Mouse (Mus musculus) megakaryocyte progenitor cell, adult 5-6 weeks (primary cell): Measurements from ENCODE around the gene Igf2r. TPM values are rescaled to one million over a fixed set of nuclear protein-coding genes. Genes with fewer than 3 reads are reported as not detected.

Experiments
- ATAC-seq: replicated peaks from 2 replicates; pipeline ENCODE4 v1.8.0; 2016; ENCODE audit warnings: mild to moderate bottlenecking, moderate TSS enrichment, inconsistent platforms; ENCODE audit not compliant: poor library complexity
- total RNA-seq, 2 experiments: library from RNA; stranded (forward) in 1 of 2; stranded (reverse) in 1 of 2; fragments of 157-497, 149-512 nt in 1 of 2; fragments of 200-1000 nt in 1 of 2; gene quantifications; 2 replicates each; pipeline versions ENCODE4 v1.2.3 to v1.2.4; 2015 to 2017

Igf2r gene
- total RNA-seq, 2 experiments from 2014 or later: 2.6 to 3.0 TPM

DNA sequence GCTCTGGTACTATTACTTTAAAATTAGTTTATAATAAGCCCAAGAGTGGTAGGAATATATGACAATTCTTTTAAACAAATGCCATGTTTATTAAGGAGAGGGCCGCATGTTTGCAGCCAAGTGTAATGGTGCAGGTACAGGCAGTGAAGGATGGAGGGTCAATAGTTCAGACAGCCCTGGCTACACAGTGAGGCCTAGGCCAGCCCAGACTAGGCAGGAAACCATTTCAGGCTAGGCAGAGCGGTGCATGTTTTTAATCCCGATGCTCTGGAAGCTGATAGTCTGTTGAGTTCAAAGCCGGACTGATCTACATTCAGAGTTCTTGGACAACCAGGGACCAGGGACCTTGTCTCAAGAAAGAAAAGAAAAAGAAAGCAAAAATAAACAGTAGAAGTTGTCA is 17.8 kb downstream of the Igf2r start:
- no peak for ATAC-seq

DNA sequence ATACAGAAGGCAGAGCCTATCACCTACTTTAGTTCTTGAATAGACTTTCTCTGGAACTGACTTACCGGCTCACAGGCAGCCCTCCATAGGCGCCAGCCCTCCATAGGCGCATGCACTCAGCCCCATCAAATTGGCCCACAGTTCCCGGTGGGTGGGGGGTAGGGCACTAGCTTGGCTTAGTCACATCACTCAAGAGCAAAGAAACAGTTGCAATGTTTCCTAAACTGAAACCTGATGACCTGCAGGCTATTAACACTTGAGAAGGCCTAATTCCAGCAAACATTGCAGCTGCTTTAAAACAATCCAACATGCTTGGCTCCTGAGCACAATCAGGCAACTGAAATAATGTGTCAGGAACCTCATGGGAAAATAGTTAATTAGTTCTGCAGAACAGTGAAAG is 18.2 kb downstream of the Igf2r start:
- ATAC-seq: no peak

DNA sequence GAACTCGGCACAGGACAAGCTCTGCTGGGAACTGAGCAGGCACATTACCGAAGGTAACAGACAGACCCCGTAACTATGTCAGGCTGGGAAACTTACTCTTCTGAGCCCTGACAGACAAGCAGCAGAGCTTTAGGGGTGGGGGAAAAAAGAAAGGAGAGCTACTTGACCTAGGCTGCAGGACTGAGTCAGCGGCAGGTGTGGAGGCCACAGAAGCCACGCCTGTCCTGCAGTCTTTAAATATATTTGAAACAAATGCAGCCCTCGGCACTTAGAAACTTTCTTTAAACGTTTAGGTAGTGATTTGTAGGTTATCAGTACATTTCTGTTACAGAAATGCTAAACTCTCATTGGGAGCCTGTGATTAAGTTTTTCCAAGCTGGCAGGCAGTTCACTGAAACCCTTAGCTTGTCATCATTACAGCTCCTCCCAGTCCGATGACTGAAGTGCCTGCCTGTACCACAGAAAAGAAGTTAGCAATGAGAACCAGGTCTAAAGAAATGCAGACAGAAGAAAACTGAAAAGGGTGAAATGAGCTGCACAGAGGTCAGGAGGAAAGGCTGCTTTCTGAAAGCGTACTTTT is 18.8 kb downstream of the Igf2r start:
- ATAC-seq: no peak

DNA sequence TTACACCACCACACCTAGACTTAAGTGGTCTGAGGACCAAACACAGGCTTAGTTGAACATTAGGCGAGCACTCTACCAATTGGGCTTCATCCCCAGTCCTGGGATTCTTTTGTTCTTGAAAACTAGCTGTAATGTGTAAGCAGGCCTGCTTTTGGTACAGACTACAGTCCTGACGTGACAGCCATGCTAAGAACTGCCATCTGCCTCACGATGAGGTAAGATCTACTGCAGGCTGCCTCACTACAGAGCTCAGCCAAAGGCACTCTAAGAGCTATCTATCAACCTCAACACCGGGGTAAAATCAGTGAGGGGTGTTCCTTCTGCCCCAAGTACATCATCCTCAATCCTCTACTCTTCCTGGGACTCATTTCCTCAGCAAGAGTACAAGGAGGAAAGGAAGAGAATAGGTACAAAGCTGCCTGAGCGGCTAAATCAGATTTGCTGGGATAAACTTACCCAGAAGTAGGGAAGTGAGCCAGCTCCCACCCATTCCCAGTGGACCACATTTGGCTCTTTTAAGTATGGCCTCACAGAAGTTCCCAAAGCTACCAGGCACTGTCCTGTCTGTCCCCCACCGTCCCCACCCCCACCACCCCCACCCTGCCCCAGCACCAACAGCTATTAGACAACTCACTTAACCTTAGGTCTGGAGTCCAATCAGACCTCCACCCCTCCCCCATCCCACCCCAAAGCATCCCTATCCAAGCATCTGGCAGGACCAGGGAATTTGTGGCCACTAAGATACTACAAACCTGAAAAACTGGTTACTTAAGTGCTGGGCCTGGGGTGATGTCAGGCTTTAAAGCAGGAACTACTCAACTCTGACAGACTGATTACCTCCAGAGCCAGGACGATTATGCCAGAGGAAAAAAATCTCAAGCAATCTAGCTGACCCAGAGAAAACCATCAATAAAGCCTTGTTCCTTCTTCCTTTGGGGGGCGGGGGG is 19.8 kb downstream of the Igf2r start:
- no peak for ATAC-seq

DNA sequence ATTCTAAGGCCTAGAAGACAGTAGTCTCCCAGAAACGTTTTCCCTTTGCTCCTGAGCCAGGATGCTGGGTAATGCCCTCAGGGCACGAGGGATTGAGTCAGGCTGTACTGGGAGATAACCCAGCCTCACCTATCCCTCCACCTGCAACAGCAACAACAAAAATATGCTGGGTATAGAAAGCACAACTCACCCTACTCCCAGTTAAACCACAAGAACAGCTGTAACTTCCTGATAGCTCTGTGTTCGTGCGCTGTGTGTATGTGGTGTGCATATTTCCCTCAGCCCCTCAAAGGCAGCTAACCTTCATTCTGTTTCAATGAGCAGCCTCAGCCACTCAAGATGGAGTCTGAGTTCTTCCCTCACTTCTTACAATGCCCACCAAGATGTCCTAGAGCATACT is 23.7 kb downstream of the Igf2r start:
- ATAC-seq: peak; percentile 78

DNA sequence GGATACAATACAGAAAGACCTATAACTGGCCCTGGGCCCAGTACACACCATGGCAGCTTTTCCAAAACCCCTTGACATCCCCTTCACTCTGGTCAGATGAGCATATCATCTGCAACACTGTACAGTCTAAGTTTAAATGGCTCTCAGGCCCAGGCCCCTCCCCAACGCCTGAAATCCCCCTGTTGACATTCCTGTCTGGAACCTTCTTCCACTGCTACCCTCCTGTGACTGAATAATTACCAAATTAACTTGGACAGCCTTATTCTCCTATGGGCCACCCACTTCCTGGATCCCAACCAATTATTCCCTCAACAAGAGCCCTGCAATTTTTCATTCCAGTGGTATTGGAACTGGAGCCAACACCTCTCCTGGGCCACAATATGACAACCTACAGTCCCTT is 25.4 kb downstream of the Igf2r start:
- no peak for ATAC-seq

DNA sequence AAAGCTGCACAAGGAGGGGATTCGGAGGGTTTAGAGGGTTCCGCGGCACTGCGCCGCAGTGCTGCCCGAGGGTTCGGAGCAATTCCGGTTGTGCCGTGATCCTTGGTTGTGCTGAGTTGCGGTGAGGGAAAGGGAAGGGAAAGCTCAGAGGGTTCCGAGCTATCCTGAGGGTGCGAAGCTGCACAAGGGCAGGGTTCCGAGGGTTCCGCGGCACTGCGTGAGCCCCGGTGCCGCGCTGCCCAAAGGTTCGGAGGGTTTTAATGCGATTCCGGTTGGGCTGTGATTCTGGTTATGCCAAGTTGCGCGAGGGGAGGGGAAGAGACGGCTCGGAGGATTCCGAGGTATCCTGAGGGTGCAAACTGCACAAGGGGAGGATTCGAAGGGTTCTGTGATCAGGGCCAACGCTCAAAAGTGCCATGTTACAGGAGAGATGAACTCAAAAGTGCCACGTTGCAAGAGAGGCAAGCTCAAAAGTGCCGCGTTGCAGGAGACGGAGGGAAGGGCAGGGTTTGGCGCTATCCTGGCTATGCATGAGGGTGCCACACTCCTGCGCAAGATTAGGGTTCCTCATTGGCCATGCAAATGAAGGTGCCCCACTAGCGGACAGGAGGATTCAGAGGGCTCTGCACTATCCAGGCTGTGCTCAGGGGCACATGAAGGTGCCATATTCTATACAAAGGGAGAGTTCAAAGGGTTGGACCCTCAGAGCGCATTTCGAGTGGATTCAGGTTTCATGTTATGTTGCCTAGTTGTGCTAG is 27.1 kb downstream of the Igf2r start:
- ATAC-seq: peak; percentile 29

DNA sequence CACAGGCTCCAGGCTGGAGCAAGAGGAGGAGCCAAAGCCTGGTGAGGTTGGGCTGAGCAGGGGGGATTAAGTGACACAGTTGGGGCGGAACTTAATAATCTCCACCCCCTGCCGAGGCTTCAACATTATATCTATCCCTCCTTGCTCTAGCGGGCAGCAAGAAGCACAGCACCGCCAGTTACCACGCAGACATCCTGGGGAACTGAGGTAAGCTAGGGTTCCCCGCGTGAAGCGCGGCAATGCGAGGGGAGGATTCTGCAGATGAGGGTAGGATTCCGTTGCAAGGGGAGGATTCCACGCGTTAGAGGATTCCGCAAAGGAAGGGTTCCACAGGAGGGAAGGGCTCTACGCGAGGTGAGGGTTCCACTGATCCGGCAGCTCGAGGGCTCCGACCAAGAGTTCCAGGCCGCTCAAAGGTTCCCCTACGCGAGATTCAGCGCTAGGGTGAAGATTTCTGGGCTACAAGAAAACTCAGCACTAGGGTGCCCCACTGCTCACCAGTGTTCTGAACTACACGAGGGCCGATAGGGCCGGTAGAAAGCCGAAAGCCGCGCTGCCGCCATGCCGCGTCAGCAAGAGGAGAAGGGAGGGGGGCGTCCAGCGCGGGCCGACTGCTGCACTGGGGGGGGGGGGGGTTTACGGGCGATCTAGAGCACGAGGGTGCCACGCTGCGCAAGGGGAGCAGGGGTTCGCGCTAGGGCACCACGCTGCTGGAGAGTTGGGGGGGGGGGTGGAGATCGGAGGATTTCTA is 28.1 kb downstream of the Igf2r start:
- ATAC-seq: peak; percentile 62

DNA sequence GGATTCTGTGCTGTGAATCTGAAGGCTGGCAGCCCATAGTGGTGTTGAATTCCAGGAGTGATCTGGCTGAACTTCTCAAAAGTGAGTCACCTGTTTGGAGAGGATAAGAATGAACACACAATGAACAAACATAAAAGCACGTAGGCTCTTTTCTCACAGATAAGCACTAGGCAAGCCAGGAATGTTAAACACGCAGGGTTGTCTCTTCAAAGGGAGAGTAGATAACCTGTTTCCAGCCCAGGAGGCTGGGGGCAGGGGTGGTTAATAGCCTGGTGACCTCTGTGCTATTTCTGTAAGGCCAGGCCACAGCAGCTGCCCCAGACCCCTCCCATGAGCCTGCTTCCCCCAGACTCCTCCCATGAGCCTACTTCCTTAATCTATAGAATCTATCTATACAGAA is 29.1 kb downstream of the Igf2r start:
- ATAC-seq: peak; percentile 24

DNA sequence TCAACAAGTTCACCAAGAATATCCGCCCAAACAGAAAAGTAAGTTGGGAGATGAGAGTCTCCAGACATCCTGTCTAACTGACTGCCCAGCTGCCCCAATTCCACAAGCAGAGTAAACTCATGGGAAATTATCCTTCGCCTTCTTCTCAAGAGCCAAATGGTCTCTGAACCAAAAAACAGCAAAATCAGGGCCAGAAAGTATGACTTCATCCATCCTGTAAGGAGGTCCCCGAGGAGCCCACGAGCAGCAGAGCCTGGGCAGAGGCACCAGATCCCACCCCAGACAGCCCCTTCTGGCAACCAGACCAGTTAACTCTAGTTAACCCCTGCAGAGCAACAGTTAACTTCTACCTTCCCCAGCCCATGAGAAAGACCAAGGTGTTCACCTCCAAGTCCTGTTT is 29.9 kb downstream of the Igf2r start:
- no peak for ATAC-seq

DNA sequence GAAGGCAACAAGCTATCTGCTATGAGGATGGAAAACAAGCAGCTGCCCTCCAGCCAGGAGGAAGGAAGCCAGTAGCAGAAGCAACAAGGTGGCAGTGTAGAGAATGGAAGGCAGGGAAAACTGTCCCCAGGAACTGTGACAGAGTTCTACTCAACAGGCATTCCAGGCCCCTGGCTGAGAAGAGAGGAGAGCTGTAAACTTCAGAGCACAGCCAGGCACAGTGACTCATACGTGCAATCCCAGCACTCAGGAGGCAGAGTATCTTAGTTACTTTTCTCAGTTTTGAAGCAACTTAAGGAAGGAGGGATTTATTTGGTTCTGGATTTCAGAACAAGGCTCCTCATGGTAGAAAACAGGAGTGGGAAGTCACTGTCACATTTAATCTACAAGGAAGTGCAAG is 31.5 kb downstream of the Igf2r start:
- no peak for ATAC-seq

DNA sequence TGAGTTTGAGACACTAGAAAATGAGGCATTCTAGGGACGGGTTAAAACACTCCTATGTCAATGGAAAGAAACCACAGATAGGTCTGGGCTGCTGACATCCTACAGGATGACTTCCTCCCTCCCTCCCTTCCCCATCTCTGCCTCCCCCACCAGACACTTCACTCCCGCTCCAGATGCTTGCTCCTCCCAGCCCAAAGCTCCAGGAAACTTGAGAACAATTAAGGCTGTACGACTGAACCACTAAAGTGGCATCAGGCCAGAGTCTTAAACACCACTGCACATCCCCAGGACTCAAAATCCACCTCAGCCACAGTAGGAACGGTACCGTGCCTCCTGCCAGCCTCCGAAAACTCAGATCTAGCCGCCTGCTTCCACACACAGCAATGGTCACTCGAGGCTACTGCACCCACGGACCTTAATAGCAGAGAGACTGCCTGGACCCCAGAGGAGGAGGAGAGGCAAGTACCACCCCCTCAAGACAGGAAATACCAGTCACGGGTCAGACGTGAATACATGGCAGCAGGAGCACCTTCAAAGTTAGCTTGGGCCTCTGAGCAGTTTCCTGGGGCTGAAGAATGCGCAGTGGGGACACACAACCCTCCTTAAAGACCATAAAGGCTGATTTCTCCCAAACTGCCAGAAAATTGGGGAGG is 35.1 kb downstream of the Igf2r start:
- ATAC-seq: no peak

DNA sequence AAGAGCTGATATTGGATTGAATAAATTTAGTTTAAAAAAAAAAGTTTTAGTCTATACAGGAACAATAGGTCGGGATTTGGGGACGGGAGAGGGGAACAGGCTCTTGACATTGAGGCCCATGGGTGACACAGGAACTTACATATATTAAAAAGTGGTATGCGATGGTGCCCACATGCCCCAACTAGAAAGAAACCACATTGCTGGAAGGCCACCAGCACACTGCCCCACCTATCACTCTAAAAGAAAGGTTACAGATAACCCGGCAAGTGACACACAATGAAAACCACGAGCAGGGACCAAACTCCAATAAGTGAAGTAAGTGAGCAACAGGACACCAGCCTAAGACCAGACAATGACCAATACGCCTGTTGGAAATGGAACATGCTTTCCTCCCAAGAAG is 36.3 kb downstream of the Igf2r start:
- ATAC-seq: peak; percentile 78

DNA sequence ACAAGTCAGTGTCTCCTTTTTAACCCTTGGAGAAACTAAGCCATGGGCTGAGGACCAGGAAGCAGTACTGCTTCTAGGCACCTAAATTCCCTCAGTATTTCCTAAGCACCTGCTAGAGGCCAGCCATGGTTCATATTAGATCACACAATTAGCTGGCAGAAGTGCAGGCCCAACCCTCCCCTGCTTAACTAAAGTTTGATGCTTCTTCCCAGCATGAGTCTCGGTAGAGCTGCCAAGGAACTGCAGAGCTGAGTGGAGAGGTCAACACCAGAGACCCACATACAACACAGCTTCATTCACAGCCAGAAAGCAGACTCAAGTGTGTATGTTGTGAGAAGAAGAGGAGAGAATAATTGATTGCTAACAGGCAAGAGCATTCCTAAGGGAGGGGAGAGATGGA is 40.9 kb downstream of the Igf2r start:
- ATAC-seq: no peak

DNA sequence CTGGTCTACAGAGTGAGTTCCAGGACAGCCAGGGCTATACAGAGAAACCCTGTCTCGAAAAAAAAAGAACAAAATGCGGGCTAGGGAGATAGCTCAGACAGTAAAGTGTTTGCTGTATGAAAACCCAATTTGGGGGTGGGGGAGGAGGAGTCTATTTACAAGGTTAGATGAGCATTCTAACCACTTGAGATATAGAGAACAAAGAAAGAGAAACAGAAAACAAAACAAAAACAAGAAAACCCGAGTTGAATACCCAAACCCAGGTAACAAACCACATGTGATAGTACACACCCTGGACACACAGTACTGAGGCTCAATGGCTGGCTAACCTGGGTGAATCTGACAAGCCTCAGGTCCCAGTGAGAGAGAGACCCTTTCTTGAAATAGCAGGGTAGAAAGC is 41.7 kb downstream of the Igf2r start:
- ATAC-seq: no peak

DNA sequence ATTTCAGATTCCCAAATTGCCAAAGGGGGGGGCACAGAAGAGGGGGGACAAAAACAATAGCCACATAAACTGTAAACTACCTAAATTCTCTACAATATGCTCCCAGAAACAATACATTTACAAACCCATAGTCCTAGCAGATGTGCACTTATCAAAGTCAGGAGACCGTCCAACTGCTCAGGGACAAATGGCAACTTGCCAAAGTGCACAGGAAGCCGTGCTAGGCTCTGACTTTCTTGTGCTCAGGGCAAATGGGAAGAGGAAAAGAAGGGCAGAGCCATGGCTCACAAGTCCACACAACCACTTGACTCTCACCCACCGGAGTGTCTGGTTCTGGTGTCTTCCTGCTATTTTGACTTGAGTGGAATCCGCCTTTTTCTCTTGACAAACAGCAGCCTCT is 43.6 kb downstream of the Igf2r start:
- peak; percentile 37; the same call in 1 of the 2 replicates for ATAC-seq

DNA sequence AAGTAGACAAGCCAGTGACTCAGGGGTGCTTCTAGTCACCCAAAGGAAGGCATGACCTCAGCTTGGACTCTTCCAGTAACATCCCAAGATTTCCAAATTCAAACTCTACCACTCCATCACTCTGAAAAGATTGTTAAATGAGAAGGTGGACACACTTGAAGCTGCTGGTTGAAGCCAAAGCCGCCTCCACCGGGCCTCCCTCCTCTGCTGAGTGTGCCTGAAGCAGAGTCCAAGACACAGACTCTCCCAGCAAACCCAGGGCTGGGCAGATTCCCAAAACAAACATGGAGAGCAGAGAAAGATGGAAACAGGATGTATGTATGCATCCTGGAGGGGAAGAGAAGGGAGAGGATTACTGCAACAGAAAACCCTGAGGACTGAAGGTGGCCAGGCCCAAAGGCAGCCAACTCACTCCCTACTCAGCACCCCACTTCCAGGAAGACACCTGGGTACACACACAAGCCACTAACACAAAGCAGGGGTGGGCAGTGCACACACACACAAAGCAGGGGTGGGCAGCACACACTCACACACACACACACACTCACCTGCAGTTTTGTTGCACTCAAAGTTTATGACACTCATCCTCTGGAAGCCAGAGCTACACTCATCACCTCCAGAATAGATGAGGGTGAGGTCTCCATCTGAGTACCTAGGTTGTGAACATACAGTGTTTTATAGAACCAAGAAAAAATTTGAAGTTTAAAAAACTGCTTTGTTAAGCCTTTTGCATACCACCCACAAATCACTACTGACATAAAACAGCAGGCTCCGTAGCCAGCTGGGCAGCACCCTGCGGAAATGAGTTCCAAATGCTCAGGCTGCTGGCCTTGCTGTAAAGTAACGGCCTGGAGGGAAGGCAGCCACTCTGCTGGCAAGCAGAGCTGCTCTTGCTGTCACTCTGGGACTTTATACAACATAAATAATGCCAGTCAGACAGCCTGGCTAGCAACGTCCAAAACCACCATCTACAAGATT is 44.4 kb downstream of the Igf2r start:
- ATAC-seq: 0 out of 2 replicates have a peak, but pooled peaks have one; percentile 17

DNA sequence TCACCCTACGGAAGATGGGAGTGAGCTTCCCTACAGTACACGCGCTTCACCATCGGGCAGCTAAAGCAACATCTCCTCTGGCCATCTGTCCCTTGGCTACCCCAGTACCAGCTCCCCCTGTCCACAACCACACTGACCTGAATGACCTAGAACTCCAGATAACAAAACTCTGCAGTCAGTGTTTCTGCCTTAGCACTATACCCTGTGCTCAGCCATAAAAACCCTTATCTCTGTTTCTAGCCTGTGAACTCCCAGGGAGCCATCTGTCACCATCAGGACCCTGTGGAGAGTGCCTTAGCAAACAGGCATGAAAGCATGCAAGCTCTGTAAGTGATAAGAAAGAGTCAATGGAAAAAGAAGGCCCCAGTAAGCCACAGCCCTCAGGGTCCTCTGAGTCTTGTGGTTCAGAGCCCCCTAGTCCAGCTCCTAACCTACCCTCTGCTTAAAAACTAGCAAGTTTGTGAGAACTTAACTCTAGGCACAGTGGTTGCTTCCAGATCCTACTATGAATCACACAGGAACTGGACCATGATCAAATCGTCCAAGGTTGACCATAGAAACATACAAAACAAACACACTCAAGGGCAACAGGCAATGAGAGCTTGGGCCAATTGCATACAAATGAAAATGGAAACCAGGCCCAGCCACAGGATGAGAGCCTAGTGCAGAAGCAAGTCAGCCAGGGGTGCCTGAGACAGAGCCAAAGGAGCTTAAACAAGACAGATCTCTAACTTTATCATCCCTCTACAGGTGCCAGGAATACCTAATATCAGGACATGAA is 45.3 kb downstream of the Igf2r start:
- peak; percentile 75 for ATAC-seq
